Mouse (Mus musculus) limb, embryonic 12.5 days (tissue): ENCODE measurements at regions not wholly inside any gene's neighbourhood (a gene's known extent, or its start where the extent isn't known, plus 50 kb on each side); places are given as distances from the start of the nearest gene placed in this dataset.

ENCODE experiments used
- ATAC-seq: fragments of 200-750 bp; cut with Nextera tagmentation; 2 replicates; pipeline ENCODE4 v1.8.0; 2017; ENCODE audit warnings: low read depth, moderate TSS enrichment; ENCODE audit not compliant: insufficient number of reproducible peaks, insufficient read depth, low FRiP score, low TSS enrichment
- H3K27ac ChIP-seq: fragments of 300-500 bp; sonication (generic); 2 replicates; pipeline ENCODE4 v1.5.1; 2016; ENCODE audit warnings: mild to moderate bottlenecking, moderate library complexity
- H3K27me3 ChIP-seq: fragments of 300-500 bp; sonication (generic); 2 replicates; pipeline ENCODE4 v1.6.1; 2016; ENCODE audit warnings: mild to moderate bottlenecking, moderate library complexity
- H3K36me3 ChIP-seq: fragments of 300-500 bp; sonication (generic); 2 replicates; pipeline ENCODE4 v1.6.1; 2016; ENCODE audit warnings: mild to moderate bottlenecking, moderate library complexity
- H3K4me1 ChIP-seq: fragments of 300-500 bp; sonication (generic); replicated peaks from 2 replicates; pipeline ENCODE4 v1.6.1; 2016
- H3K4me2 ChIP-seq: fragments of 300-500 bp; sonication (generic); 2 replicates; pipeline ENCODE4 v1.6.1; 2016; ENCODE audit warnings: mild to moderate bottlenecking, moderate library complexity
- H3K4me3 ChIP-seq: fragments of 300-500 bp; sonication (generic); replicated peaks from 2 replicates; pipeline ENCODE4 v1.5.1; 2016; ENCODE audit warnings: mild to moderate bottlenecking
- H3K9ac ChIP-seq: fragments of 300-500 bp; sonication (generic); replicated peaks from 2 replicates; pipeline ENCODE4 v1.6.1; 2016; ENCODE audit warnings: mild to moderate bottlenecking, moderate library complexity
- H3K9me3 ChIP-seq: fragments of 300-500 bp; sonication (generic); 2 replicates; pipeline ENCODE4 v1.6.1; 2016; ENCODE audit warnings: mild to moderate bottlenecking, moderate library complexity
- WGBS: fragments of 180-500 bp; shearing (Covaris S2); methylation state at CpG from one replicate; pipeline ENCODE4 v1.1.7; 2016; 5-methylcytosine and 5-hydroxymethylcytosine counted together

DNA sequence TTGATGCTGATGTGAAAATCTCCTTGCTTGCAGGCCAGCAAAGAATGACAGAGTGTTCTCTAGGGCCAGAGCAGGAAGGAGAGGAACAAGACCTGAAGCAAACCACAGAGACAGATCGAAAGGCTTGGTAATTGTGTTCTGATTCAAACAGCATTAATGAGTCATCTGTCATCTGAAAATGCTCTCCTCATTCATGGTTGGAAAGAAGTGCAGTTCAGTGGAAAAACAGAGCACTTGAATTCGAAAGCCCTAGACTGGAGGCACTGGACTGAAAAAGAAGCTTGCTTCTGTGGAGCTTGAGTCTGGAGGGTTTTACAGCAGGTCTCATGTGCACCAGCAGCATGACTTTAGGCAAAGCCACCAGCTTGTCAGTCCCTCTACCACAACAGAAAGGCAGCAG lies 374.3 kb upstream of the B430305J03Rik start:
- ATAC-seq: no peak
- Histone ChIP-seq H3K36me3 (no peaks in the 10 kb centered on the region), H3K4me2 (no peak overlapping the region), H3K9ac (no peak overlapping the region), H3K4me1 (no peaks in the 10 kb centered on the region), H3K27me3 (no peaks in the 10 kb centered on the region), H3K27ac (no peak overlapping the region), H3K9me3 (no peaks in the 10 kb centered on the region), H3K4me3 (no peak overlapping the region)
- WGBS: 78% methylated on average over 2 of the region's 2 CpGs

DNA sequence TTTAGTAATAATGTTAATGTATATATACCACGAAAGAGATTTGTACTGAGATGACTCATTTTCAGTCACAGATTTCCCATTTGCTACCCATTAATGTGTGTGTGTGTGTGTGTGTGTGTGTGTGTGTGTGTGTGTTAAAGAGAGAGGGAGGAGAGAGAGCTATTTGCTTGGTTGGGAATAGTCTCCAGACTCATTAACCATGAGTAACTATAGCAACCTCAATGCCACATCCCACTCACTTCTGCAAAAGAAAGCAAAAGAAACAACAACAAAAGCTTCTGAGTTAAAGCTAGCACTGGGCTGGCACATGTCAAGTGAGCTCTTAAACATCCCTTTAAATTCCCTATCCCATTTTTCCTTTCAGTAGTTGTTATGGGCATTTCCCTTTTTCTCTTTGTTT lies 372.8 kb upstream of the B430305J03Rik start:
- Histone ChIP-seq H3K27ac (no peak overlapping the region), H3K36me3 (no peaks in the 10 kb centered on the region), H3K9me3 (no peaks in the 10 kb centered on the region), H3K9ac (no peak overlapping the region), H3K27me3 (no peaks in the 10 kb centered on the region), H3K4me3 (no peak overlapping the region), H3K4me1 (no peaks in the 10 kb centered on the region), H3K4me2 (no peak overlapping the region)
- no peak for ATAC-seq
- WGBS: 67% methylated on average over 1 of the region's 1 CpGs

DNA sequence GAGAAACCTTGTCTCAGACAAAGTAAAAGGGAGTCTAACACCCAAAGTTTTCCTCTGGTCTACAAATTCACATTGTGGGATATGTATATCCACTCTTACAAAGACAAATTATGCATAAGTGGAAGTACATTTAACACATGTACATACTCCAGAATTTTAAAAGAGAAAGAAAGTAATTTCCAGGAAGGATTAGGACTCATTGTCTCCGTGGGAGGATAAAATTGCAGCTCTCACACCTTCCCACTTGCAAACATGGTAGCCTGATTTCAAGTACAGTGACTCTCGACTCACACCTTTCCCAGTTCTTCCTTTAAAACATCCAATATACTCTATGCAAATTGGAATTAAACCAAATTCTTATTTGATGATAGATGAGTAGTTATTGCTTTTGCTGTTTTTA lies 351.0 kb upstream of the B430305J03Rik start:
- 74% methylated on average over 2 of the region's 2 CpGs for WGBS
- H3K4me1 ChIP-seq: no peaks in the 10 kb centered on the region

DNA sequence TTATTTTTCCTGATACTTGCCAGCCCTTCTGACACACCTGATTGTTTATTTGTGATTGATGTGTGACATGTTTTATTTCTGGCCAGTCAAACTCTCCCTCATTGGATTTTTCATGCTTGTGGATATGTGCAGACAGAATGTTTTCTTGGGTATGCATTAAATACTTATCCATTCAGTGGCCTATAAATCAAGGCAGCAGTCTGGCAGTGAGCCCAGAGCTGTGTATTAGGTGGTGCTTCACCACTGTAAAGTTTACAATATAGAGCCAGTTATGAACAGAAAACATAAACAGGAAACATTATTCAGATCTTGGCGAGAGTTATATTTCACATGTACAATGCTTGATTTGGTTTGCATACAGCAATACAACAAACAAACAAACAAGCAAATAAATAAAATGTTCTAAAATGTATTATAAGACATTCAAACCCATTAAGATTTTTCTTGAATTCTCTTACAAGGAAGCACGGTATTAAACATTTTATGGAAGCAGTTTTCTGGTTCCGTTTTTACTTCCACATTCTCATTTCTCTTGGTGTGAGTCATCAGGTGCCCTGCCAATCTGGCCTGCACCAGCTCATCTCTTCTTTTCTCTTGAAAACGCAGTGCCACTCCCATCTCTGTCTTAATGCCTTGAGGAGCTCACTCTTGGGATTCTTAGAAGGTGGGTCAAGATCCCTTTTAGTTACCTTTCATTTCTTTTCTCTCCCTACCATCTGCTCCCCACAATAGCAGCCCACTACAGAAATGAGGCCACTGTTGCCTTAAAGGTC lies 322.4 kb upstream of the B430305J03Rik start:
- WGBS: 68% methylated on average over 4 of the region's 4 CpGs
- H3K27ac ChIP-seq: no peak overlapping the region
- no peaks in the 10 kb centered on the region for H3K36me3 ChIP-seq
- H3K4me1 ChIP-seq: no peaks in the 10 kb centered on the region
- no peak for ATAC-seq
- H3K9me3 ChIP-seq: no peaks in the 10 kb centered on the region
- H3K4me3 ChIP-seq: no peak overlapping the region
- H3K9ac ChIP-seq: no peak overlapping the region
- H3K27me3 ChIP-seq: no peaks in the 10 kb centered on the region
- no peak overlapping the region for H3K4me2 ChIP-seq

More for the DNA sequence above, 351.0 kb upstream of the B430305J03Rik start:
- no peak overlapping the region for H3K27ac ChIP-seq
- no peaks in the 10 kb centered on the region for H3K36me3 ChIP-seq
- H3K9ac ChIP-seq: no peak overlapping the region
- no peak for ATAC-seq
- H3K27me3 ChIP-seq: no peaks in the 10 kb centered on the region
- no peak overlapping the region for H3K4me2 ChIP-seq
- no peaks in the 10 kb centered on the region for H3K9me3 ChIP-seq
- no peak overlapping the region for H3K4me3 ChIP-seq

DNA sequence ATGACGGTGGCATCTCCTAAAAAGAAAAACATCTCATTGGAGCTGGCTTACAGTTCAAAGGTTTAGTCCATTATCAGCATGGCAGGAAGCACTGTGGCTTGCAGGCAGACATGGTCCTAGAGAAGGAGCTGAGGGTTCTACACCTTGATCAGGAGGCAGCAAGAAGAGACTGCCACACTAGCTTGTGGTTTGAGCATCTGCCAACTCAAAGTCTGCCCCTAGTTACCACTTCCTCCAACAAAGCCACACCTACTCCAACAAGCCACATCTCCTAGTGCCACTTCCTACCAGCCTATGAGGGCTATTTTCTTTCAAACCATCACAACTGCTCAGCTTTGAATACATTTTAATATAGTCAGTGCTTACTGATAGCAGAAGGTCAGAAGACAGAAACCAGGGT lies 305.1 kb upstream of the B430305J03Rik start:
- no peaks in the 10 kb centered on the region for H3K36me3 ChIP-seq
- no peaks in the 10 kb centered on the region for H3K4me1 ChIP-seq
- H3K27ac ChIP-seq: no peak overlapping the region
- no peak overlapping the region for H3K4me3 ChIP-seq
- H3K4me2 ChIP-seq: no peak overlapping the region
- WGBS: 94% methylated on average over 1 of the region's 1 CpGs
- no peaks in the 10 kb centered on the region for H3K9me3 ChIP-seq
- no peak overlapping the region for H3K9ac ChIP-seq
- H3K27me3 ChIP-seq: no peaks in the 10 kb centered on the region
- ATAC-seq: no peak

DNA sequence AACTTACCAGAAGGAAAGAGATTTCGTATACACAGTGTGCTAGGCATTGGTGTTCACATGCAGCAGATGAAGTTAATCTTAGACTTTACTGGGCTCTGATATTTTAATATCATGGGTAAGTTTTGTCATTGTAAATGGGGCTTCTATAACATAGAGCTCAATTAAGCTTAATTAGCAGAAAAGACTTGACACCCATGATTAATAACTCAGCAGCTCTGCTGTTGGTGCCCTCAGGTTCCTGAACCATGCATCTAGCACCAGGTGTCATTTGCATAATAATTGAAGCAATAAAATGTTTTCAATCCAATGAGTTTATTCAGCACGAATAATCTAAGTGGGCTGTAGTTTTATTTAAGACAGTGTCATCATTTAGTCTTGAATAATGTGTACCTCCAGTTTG lies 290.4 kb upstream of the B430305J03Rik start:
- Histone ChIP-seq H3K27ac (no peak overlapping the region), H3K9me3 (no peaks in the 10 kb centered on the region), H3K27me3 (no peaks in the 10 kb centered on the region), H3K9ac (no peak overlapping the region), H3K4me3 (no peak overlapping the region), H3K4me2 (no peak overlapping the region), H3K4me1 (no peaks in the 10 kb centered on the region), H3K36me3 (no peaks in the 10 kb centered on the region)
- whole genome bisulfite sequencing: 70% methylated on average over 2 of the region's 2 CpGs
- no peak for ATAC-seq

DNA sequence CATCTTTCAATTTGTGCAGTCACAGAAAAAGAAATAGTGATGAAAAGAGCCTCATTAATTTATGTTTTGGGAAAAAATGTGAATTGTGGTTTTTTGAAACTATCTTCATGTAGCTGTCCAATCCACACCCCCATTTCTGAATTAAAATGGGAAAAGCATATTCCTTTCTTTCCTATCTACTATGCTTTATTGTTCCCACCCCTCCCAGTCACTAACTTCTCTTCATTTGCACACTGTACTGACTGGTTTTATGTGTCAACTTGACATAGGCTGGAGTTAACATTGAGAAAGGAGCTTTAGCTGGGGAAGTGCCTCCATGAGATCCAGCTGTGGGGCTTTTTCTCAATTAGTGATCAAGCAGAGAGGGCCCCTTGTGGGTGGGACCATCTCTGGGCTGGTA lies 262.8 kb upstream of the B430305J03Rik start:
- Histone ChIP-seq H3K36me3 (no peaks in the 10 kb centered on the region), H3K4me3 (no peak overlapping the region), H3K4me1 (no peaks in the 10 kb centered on the region), H3K27me3 (no peaks in the 10 kb centered on the region), H3K9ac (no peak overlapping the region), H3K4me2 (no peak overlapping the region), H3K27ac (no peak overlapping the region), H3K9me3 (no peaks in the 10 kb centered on the region)
- no peak for ATAC-seq

DNA sequence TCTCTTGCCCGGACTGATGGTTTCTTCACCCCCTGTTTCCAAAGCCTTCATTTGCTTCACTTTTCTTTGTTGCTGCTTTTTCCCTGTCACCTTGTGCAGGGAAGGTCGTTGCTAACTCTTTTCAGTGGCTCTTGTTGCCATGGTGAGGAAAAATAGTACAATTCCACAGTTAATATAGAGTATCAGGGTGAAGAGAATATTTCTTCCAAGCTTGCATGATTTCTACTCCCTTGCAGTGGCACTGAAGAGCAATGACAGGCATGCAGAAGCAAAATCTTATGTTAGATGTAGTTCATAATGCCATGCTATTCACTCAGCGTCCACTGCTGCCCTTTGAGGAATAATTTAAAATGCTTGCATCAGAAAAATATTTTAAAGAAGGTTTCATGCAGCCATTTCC lies 262.3 kb upstream of the B430305J03Rik start:
- H3K4me1 ChIP-seq: no peaks in the 10 kb centered on the region
- ATAC-seq: no peak
- H3K9me3 ChIP-seq: no peaks in the 10 kb centered on the region
- H3K27ac ChIP-seq: no peak overlapping the region
- WGBS: 68% methylated on average over 3 of the region's 3 CpGs
- H3K36me3 ChIP-seq: no peaks in the 10 kb centered on the region
- no peak overlapping the region for H3K9ac ChIP-seq
- H3K4me2 ChIP-seq: no peak overlapping the region
- H3K27me3 ChIP-seq: no peaks in the 10 kb centered on the region
- H3K4me3 ChIP-seq: no peak overlapping the region

DNA sequence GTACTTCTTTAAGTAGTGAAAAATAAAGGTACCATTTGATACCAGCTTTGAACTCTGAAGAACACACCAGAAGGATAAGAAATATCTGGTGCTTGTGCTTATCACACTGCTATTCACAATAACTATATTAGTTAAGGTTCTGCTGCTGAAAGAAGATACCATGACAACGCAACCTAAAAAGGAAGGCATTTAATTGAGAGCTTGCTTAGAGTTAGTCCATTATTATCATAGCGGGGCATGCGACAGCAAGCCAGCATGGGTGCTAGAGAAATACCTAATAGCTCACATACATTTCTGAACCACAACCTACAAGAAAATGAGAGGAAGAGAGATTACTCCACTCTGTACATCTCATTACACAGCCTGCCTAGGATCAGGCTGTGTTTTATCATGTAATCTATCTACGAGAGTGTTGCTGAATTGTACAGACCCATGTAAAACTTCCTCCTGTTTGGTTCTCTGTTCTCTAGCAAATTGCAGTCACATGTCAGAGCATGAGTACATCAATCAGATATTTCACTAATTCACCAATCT lies 258.3 kb upstream of the B430305J03Rik start:
- Histone ChIP-seq H3K9me3 (no peaks in the 10 kb centered on the region), H3K27ac (no peak overlapping the region), H3K4me1 (no peaks in the 10 kb centered on the region), H3K36me3 (no peaks in the 10 kb centered on the region), H3K27me3 (no peaks in the 10 kb centered on the region), H3K9ac (no peak overlapping the region), H3K4me2 (no peak overlapping the region), H3K4me3 (no peak overlapping the region)
- WGBS: 92% methylated on average over 4 of the region's 4 CpGs
- no peak for ATAC-seq

DNA sequence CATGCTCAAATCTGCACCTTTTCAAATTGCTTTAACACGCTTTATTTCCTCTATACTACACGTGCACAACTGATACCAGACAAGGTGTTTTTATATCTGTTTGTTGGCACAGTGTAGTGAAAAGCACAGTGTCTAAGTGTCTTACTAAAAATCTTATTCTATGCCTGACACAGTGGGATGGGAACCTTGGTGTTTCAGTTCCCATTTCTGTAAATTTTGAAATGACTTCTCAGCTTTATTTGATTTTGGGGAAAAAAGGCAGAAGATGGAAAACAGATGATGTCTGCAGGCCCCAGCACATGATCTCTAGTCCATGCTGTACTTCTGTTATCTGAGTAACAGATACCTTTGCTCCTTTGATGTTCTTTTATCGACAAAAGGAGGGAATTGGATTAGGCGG lies 239.7 kb upstream of the B430305J03Rik start:
- no peak for ATAC-seq
- Histone ChIP-seq H3K9me3 (no peaks in the 10 kb centered on the region), H3K36me3 (no peaks in the 10 kb centered on the region), H3K9ac (no peak overlapping the region), H3K4me2 (no peak overlapping the region), H3K27ac (no peak overlapping the region), H3K4me1 (no peaks in the 10 kb centered on the region), H3K4me3 (no peak overlapping the region), H3K27me3 (no peaks in the 10 kb centered on the region)
- 81% methylated on average over 4 of the region's 4 CpGs for WGBS

DNA sequence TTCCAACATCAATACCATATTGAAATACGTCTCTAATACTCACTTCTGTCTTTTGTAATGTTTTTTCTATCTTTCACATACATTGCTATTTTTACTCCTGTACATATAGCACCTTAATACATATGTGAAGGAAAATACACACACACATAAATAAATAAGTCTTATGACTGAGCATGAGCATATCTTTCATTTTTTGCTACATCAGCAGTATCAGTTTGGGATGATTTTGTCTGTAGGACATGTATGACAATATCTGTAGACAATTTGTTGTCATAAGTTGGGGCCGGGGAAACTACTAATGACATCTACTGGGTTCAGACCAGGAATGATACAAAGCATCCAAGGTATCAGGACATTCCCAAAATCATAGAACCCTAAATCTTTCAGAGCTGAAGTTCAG lies 237.1 kb upstream of the B430305J03Rik start:
- 85% methylated on average over 2 of the region's 2 CpGs for WGBS

DNA sequence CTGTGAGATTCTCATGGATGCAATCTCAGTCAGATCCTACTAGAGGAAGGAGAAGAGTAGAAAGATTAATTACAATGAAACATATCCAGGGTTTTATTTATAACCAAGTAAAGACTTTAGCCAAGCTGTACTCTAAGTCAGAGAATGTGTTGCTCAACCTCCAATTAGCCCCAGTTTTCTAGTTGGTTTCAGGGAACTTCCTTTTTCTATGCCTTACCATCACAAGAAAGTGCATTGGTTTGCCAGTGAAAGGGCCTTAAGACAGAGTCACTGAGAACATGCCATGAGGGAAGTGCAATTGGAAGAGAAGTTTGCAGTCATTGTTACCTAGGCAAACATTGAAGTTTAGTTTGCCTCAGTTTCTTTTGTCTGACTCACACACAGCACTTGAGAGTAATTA lies 229.8 kb upstream of the B430305J03Rik start:
- Histone ChIP-seq H3K9ac (no peak overlapping the region), H3K4me1 (no peaks in the 10 kb centered on the region), H3K9me3 (no peaks in the 10 kb centered on the region), H3K4me2 (no peak overlapping the region), H3K36me3 (no peaks in the 10 kb centered on the region), H3K27me3 (no peaks in the 10 kb centered on the region), H3K27ac (no peak overlapping the region), H3K4me3 (no peak overlapping the region)
- no peak for ATAC-seq

More for the DNA sequence above, 237.1 kb upstream of the B430305J03Rik start:
- Histone ChIP-seq H3K9ac (no peak overlapping the region), H3K27me3 (no peaks in the 10 kb centered on the region), H3K9me3 (no peaks in the 10 kb centered on the region), H3K27ac (no peak overlapping the region), H3K4me3 (no peak overlapping the region), H3K36me3 (no peaks in the 10 kb centered on the region), H3K4me1 (no peaks in the 10 kb centered on the region), H3K4me2 (no peak overlapping the region)
- no peak for ATAC-seq
